Mouse (Mus musculus) stomach, postnatal 0 days (tissue): ENCODE data around the gene Adrb1. TPM values are rescaled to one million over a fixed set of nuclear protein-coding genes. Genes with fewer than 3 reads are reported as not detected.

Source experiments
- ATAC-seq: fragments of 200-750 bp; cut with Nextera tagmentation; 2 replicates; pipeline ENCODE4 v1.8.0; 2017; ENCODE audit not compliant: low FRiP score, low TSS enrichment
- DNase-seq: peaks from one replicate; pipeline ENCODE4 v3.0.0-alpha.2; 2016; ENCODE audit warnings: low spot score
- H3K27ac ChIP-seq: fragments of 300-500 bp; sonication (generic); replicated peaks from 2 replicates; pipeline ENCODE4 v1.5.1; 2014; ENCODE audit warnings: mild to moderate bottlenecking, control low read depth
- H3K27me3 ChIP-seq: fragments of 300-500 bp; sonication (generic); 2 replicates; pipeline ENCODE4 v1.6.1; 2014; ENCODE audit warnings: low read length; ENCODE audit not compliant: control insufficient read depth, insufficient read depth
- H3K36me3 ChIP-seq: fragments of 300-500 bp; sonication (generic); 2 replicates; pipeline ENCODE4 v1.6.1; 2014; ENCODE audit warnings: low read length, mixed read lengths; ENCODE audit not compliant: control insufficient read depth, insufficient read depth
- H3K4me1 ChIP-seq: fragments of 300-500 bp; sonication (generic); replicated peaks from 2 replicates; pipeline ENCODE4 v1.6.1; 2014; ENCODE audit warnings: antibody characterized with exemption; ENCODE audit not compliant: control insufficient read depth, insufficient read depth
- H3K4me2 ChIP-seq: fragments of 300-500 bp; sonication (generic); replicated peaks from 2 replicates; pipeline ENCODE4 v1.6.1; 2014; ENCODE audit warnings: low read depth, mild to moderate bottlenecking, control low read depth, moderate library complexity
- H3K4me3 ChIP-seq: fragments of 300-500 bp; sonication (generic); 2 replicates; pipeline ENCODE4 v1.5.1; 2014; ENCODE audit warnings: low read depth, low read length, control low read depth
- H3K9ac ChIP-seq: fragments of 300-500 bp; sonication (generic); 2 replicates; pipeline ENCODE4 v1.6.1; 2014; ENCODE audit warnings: mild to moderate bottlenecking, low read length, control low read depth, mixed read lengths
- H3K9me3 ChIP-seq: fragments of 300-500 bp; sonication (generic); 2 replicates; pipeline ENCODE4 v1.6.1; 2016; ENCODE audit warnings: low read length; ENCODE audit not compliant: control insufficient read depth
- CTCF ChIP-seq: IDR thresholded peaks from 2 replicates; pipeline ENCODE4 v1.5.1; 2016; ENCODE audit warnings: antibody characterized with exemption, low read depth, mild to moderate bottlenecking, moderate library complexity
- EP300 ChIP-seq: optimal IDR thresholded peaks from 2 replicates; pipeline ENCODE3; 2016; ENCODE audit warnings: antibody characterized with exemption
- WGBS: fragments of 180-500 bp; shearing (Covaris S2); extraction: QIAGEN DNeasy Blood & Tissue Kit; methylation state at CpG from one replicate; pipeline ENCODE4 v1.1.7; 2014; 5-methylcytosine and 5-hydroxymethylcytosine counted together
- polyA plus RNA-seq: library from polyadenylated mRNA; unstranded; fragments of >200 nt; fragmentation: Nextera tagmentation; extraction: Ambion mirVana; gene quantifications from 2 replicates; pipeline ENCODE4 v1.2.1, GENCODE M21; 2015

Adrb1 gene
- 0.45 and 0.59 TPM in 2 replicates for polyA plus RNA-seq

GRCm38 (mm10) chr19:56721387-56722211 lies at the start of gene Adrb1:
TSS of gene Adrb1 (plus strand) at chr19:56722199.
- Histone ChIP-seq H3K9ac (peak within 1 kb of the TSS; percentile 57), H3K4me1 (peaks cover 8% of the 10 kb centered on the region), H3K36me3 (no peaks in the 10 kb centered on the region), H3K27me3 (0 out of 2 replicates have a peak, but pooled peaks cover 6% of the 10 kb centered on the region), H3K27ac (no peak within 1 kb of the TSS), H3K4me3 (peak within 1 kb of the TSS; percentile 50), H3K9me3 (no peaks in the 10 kb centered on the region), H3K4me2 (peak within 1 kb of the TSS; percentile 90)
- DNase-seq = peak; percentile 67
- TF ChIP-seq CTCF (peak; percentile 27; the same call in 1 of the 2 replicates), EP300 (no peak)
- peak; percentile 50; the same call in 1 of the 2 replicates for ATAC-seq
- 3% methylated on average over 30 of the region's 63 CpGs for WGBS

DNA sequence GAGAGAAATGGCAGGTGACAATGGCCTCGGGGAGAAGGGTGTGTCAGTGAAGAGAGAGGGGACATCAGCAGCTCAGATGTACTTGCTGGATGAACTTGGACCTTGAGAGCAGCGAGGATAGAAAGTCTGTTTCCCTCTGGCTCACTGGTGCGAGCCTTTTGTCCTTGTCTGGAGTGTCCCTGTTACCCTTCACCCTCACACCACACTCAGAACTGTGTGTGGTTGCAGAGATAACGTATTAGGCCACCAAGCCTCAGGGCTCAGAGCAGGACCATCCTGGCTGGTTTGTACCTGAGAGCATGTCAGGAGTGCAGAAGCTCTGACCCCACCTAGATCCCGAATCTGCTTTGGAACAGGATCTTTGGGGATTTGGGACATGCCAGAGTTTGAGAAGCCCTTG lies 46.3 kb upstream of the Adrb1 start:
- Histone ChIP-seq H3K36me3 (no peaks in the 10 kb centered on the region), H3K4me1 (no peaks in the 10 kb centered on the region), H3K27ac (no peak overlapping the region), H3K4me2 (no peak overlapping the region), H3K9me3 (no peaks in the 10 kb centered on the region), H3K9ac (no peak overlapping the region), H3K27me3 (no peaks in the 10 kb centered on the region), H3K4me3 (no peak overlapping the region)
- no peak for TF ChIP-seq CTCF
- WGBS = 92% methylated on average over 5 of the region's 5 CpGs
- DNase-seq (no peak), ATAC-seq (no peak)

DNA sequence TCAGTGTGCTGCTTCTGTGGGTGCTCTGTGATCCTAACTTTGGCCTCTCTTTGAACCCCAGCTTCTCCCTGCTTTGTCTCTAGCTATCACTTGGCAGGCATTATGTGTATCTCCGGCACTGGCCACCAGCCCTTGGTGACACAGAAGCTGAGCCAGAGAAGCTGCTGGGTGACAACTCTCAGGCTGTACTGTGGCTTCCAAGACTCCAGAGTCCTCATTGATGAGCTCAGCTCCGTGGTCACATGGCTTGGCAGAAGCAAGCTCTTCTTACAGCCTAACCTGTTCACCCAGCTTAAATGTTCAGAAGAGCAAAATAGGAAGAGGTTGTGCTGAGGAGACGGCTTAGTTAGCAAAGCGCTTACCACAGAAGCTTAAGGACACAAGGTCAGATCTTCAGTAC lies 45.5 kb upstream of the Adrb1 start:
- no peak overlapping the region for H3K4me2 ChIP-seq
- DNase-seq (no peak), ATAC-seq (no peak)
- no peaks in the 10 kb centered on the region for H3K27me3 ChIP-seq
- no peaks in the 10 kb centered on the region for H3K36me3 ChIP-seq
- H3K4me1 ChIP-seq = no peaks in the 10 kb centered on the region
- no peak overlapping the region for H3K9ac ChIP-seq
- H3K9me3 ChIP-seq = no peaks in the 10 kb centered on the region
- TF ChIP-seq CTCF (no peak), EP300 (no peak)
- no peak overlapping the region for H3K27ac ChIP-seq
- no peak overlapping the region for H3K4me3 ChIP-seq
- 78% methylated on average over 4 of the region's 4 CpGs for WGBS

DNA sequence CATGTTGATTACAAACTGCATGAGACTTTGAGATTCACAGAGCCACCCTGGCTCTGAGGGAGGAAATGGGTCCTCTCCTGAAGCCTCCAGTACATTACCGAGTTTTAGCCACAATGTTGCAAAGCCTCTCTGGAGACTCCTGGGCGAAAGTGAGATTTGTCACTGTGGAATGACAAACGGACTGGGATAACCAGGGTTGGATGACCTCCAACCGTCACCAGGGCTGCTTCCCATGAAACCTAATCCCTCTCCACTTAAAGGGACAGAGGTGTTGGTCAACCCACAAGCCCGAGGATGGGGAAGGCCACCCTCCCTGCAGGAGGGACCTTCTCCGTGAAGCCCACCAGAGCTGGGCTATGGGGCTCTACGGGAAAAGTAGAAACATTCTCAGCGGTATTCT lies 44.4 kb upstream of the Adrb1 start:
- H3K4me2 ChIP-seq = no peak overlapping the region
- 44% methylated on average over 8 of the region's 8 CpGs for WGBS
- H3K27ac ChIP-seq = no peak overlapping the region

DNA sequence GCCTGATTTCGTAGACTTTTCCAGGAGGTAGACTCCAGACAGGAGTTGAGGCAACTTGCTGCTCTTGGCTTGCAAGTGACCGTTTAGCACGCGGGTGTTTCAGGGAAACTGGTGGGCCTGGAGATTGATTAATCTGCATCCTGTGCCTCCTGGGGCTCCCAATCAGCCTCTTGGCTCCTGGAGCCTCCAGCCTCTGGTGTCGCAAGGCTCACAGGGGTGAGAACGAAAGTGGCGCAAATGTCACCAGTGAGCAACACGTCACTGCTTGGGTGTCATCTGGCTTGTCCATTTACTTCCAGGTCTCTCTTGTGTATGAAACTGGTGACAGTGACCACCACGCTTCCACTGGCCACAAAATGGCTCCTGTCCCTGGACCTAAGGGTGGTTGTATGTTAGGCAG lies 43.5 kb upstream of the Adrb1 start:
- DNase-seq (no peak), ATAC-seq (no peak)
- TF ChIP-seq EP300 (no peak), CTCF (no peak)
- no peaks in the 10 kb centered on the region for H3K9me3 ChIP-seq
- H3K36me3 ChIP-seq = no peaks in the 10 kb centered on the region
- H3K4me3 ChIP-seq = no peak overlapping the region
- H3K9ac ChIP-seq = no peak overlapping the region
- no peak overlapping the region for H3K27ac ChIP-seq
- no peak overlapping the region for H3K4me2 ChIP-seq
- H3K4me1 ChIP-seq = no peaks in the 10 kb centered on the region
- WGBS = 76% methylated on average over 9 of the region's 9 CpGs
- no peaks in the 10 kb centered on the region for H3K27me3 ChIP-seq

More for the DNA sequence above, 44.4 kb upstream of the Adrb1 start:
- Histone ChIP-seq H3K36me3 (no peaks in the 10 kb centered on the region), H3K27me3 (no peaks in the 10 kb centered on the region), H3K4me3 (no peak overlapping the region), H3K4me1 (no peaks in the 10 kb centered on the region), H3K9me3 (no peaks in the 10 kb centered on the region), H3K9ac (no peak overlapping the region)
- TF ChIP-seq EP300 (no peak), CTCF (no peak)
- DNase-seq (no peak), ATAC-seq (no peak)

DNA sequence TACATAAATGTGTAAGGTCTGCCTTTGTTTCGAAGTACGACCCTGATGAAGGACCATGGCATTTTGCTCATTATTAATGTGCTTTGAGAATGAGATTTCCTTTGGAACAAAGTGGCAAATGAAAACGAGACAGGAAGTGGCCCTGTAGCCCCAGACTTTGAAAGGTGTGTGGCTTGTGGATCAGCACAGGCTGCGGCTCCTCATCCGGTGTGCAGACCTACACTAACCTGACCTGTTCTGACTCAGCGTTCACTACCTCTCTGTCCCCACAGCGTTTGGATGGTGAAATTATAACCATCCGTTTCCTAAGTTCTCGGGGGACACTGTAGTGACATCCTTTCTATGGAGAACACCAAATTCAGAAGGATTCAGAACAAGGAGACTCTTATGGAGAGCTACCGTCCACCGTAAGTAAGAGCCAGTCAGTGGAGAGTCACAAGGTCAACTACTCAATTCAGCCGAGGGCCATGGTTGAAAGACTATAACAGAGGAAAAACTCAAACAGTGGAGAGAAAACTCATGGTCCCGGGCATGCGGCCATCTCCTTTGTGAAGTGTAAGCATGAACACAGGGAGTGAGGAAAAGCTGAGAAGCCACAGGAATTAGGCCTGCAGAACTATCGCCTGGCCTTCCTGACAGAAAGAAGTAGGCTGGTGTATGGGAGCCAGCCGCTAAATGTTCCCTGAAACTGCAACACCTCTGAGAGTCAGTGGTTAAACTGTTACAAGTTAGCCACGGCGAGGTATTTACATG lies 42.6 kb upstream of the Adrb1 start:
- Histone ChIP-seq H3K9ac (no peak overlapping the region), H3K36me3 (no peaks in the 10 kb centered on the region), H3K9me3 (no peaks in the 10 kb centered on the region), H3K27ac (no peak overlapping the region), H3K4me3 (no peak overlapping the region), H3K4me2 (no peak overlapping the region), H3K4me1 (no peaks in the 10 kb centered on the region), H3K27me3 (no peaks in the 10 kb centered on the region)
- 76% methylated on average over 18 of the region's 18 CpGs for WGBS
- TF ChIP-seq EP300 = no peak
- TF ChIP-seq CTCF = no peak
- ATAC-seq (no peak), DNase-seq (no peak)
